Comparison of ENCODE assay signal across 9 mouse cellular contexts in genomic region chr5:31452562-31452878, GRCm38 (mm10). TPM values are rescaled to one million over a fixed set of nuclear protein-coding genes. Genes with fewer than 3 reads are reported as not detected.
DNase-seq lines count a peak whose midpoint lies in the region; ATAC-seq and TF ChIP-seq lines count a peak whose summit lies in the region.
"Had no signal": no experiment of that assay in that cellular context is flagged by ENCODE, and none has a peak within 500 bp of the region (broad histone marks: within the 10 kb centered on the region; RNA-seq: fewer than 3 reads in every experiment).

No protein-coding gene starts in this region.

- H3K36me3 ChIP-seq in heart, postnatal 0 days (replicated peaks; ENCODE audit: control insufficient read depth, insufficient read depth, low read length): no peaks in the 10 kb centered on the region
- H3K36me3 ChIP-seq in hindbrain, embryonic 16.5 days (ENCODE audit: control insufficient read depth, insufficient read depth, low read length): no peaks in the 10 kb centered on the region
- H3K36me3 ChIP-seq in midbrain, embryonic 13.5 days: no peaks in the 10 kb centered on the region

- peaks cover 12% of the 10 kb centered on the region; the same call in 1 of the 2 replicates for H3K4me1 ChIP-seq in heart, postnatal 0 days (ENCODE audit: control insufficient read depth, insufficient read depth)
- H3K4me1 ChIP-seq in brown adipose tissue, adult 24 weeks (ENCODE audit: control insufficient read depth, insufficient read depth, insufficient read length, low read length): peaks cover 7% of the 10 kb centered on the region; the same call in 1 of the 2 replicates
- H3K4me1 ChIP-seq in hindbrain, embryonic 16.5 days (ENCODE audit: control insufficient read depth, insufficient read depth, low read depth, low read length): peaks cover 14% of the 10 kb centered on the region
- peaks cover 20% of the 10 kb centered on the region for H3K4me1 ChIP-seq in midbrain, embryonic 13.5 days (replicated peaks)

- peak overlapping the region; percentile 40 for H3K27ac ChIP-seq in heart, postnatal 0 days (ENCODE audit: low read depth)
- peak overlapping the region; percentile 56 for H3K27ac ChIP-seq in brown adipose tissue, adult 24 weeks (replicated peaks; ENCODE audit: low read depth, low read length)
- H3K27ac ChIP-seq in hindbrain, embryonic 16.5 days (ENCODE audit: low read depth, low read length): no peak overlapping the region
- H3K27ac ChIP-seq in midbrain, embryonic 13.5 days: no peak overlapping the region

- H3K27me3 ChIP-seq in heart, postnatal 0 days (ENCODE audit: control insufficient read depth, insufficient read depth, low read length): no peaks in the 10 kb centered on the region
- no peaks in the 10 kb centered on the region for H3K27me3 ChIP-seq in hindbrain, embryonic 16.5 days (replicated peaks; ENCODE audit: control insufficient read depth, insufficient read depth, low read length)
- no peaks in the 10 kb centered on the region for H3K27me3 ChIP-seq in midbrain, embryonic 13.5 days

- peak overlapping the region; percentile 62 for H3K4me3 ChIP-seq in heart, postnatal 0 days (ENCODE audit: low read depth, low read length)
- peak overlapping the region; percentile 64 for H3K4me3 ChIP-seq in brown adipose tissue, adult 24 weeks (ENCODE audit: insufficient read depth, low read depth, low read length)
- peak overlapping the region; percentile 54 for H3K4me3 ChIP-seq in hindbrain, embryonic 16.5 days (ENCODE audit: low read length)
- H3K4me3 ChIP-seq in midbrain, embryonic 13.5 days (replicated peaks): peak overlapping the region; percentile 56

- peak; percentile 21 for ATAC-seq in heart, postnatal 0 days (ENCODE audit: insufficient read depth, low read depth)
- ATAC-seq in hindbrain, embryonic 16.5 days: no peak
- ATAC-seq in midbrain, embryonic 13.5 days: no peak

- under 1% methylated on average over 11 of the region's 11 CpGs for WGBS in heart, postnatal 0 days
- WGBS in hindbrain, embryonic 16.5 days: under 1% methylated on average over 11 of the region's 11 CpGs
- under 1% methylated on average over 11 of the region's 11 CpGs for WGBS in midbrain, embryonic 13.5 days

- no peak for TF ChIP-seq CTCF in heart, postnatal 0 days (IDR thresholded peaks at IDR 0.05; ENCODE audit: low read depth)

- DNase-seq in heart, postnatal 0 days (ENCODE audit: low spot score): no peak
- no peak for DNase-seq in heart, postnatal 4 days
- no peak for DNase-seq in adrenal gland, adult 2 months
- DNase-seq in gastrocnemius, postnatal 14 days: no peak
- no peak for DNase-seq in urinary bladder, postnatal 14 days (ENCODE audit: low spot score)

- no peak for TF ChIP-seq EP300 in heart, postnatal 0 days (IDR thresholded peaks at IDR 0.05; ENCODE audit: low read depth)

- H3K4me2 ChIP-seq in heart, postnatal 0 days (ENCODE audit: low read depth, low read length): peak overlapping the region; percentile 69
- H3K4me2 ChIP-seq in hindbrain, embryonic 16.5 days (ENCODE audit: low read length): peak overlapping the region; percentile 83
- H3K4me2 ChIP-seq in midbrain, embryonic 13.5 days (replicated peaks): peak overlapping the region; percentile 94

- intact Hi-C loops in gastrocnemius, postnatal 14 days (cut with DNase I; ENCODE audit: low total_unique reads): no loop called here

- H3K9ac ChIP-seq in heart, postnatal 0 days (replicated peaks; ENCODE audit: low read depth, low read length): peak overlapping the region; percentile 51
- peak overlapping the region; percentile 64 for H3K9ac ChIP-seq in hindbrain, embryonic 16.5 days (ENCODE audit: low read depth, low read length)
- peak overlapping the region; percentile 82 for H3K9ac ChIP-seq in midbrain, embryonic 13.5 days (replicated peaks)

- no peaks in the 10 kb centered on the region for H3K9me3 ChIP-seq in heart, postnatal 0 days (replicated peaks; ENCODE audit: control insufficient read depth, low read length)
- H3K9me3 ChIP-seq in hindbrain, embryonic 16.5 days (ENCODE audit: control insufficient read depth, low read length): no peaks in the 10 kb centered on the region
- H3K9me3 ChIP-seq in midbrain, embryonic 13.5 days: no peaks in the 10 kb centered on the region

RNA-seq across cellular contexts. Expression of gene Zfp512, which starts 0.3 kb away (rescaled TPM):
- 19.4 and 19.8 TPM in 2 replicates for total RNA-seq in heart, postnatal 0 days (2014; rRNA removed; ENCODE audit: low replicate concordance)
- polyA plus RNA-seq in heart, postnatal 0 days (2015; fragmentation: Nextera tagmentation; extraction: Ambion mirVana): 21.4 and 22.1 TPM in 2 replicates
- total RNA-seq in heart, postnatal 4 days (2021): 10 to 100 TPM; 22.6 to 26.9 TPM
- polyA plus RNA-seq in brown adipose tissue, adult 24 weeks (2012; ENCODE audit: insufficient read depth, insufficient read length, missing spikeins): 5.0 and 6.7 TPM in 2 replicates
- 112 and 122 TPM in 2 replicates for polyA plus RNA-seq in hindbrain, embryonic 16.5 days (2015; fragmentation: Nextera tagmentation; extraction: Ambion mirVana)
- 124 and 125 TPM in 2 replicates for polyA plus RNA-seq in midbrain, embryonic 13.5 days (2015; fragmentation: Nextera tagmentation; extraction: Ambion mirVana)
- total RNA-seq in adrenal gland, adult 2 months (2021): 10 to 100 TPM; 14.2 to 22.2 TPM
- polyA plus RNA-seq in adrenal gland, adult 2 months (2012; rRNA removed): 4.9 and 5.1 TPM in 2 replicates
- total RNA-seq in gastrocnemius, postnatal 14 days (2021): 10 to 100 TPM; 11.2 to 12.1 TPM

RNA-seq across cellular contexts. Expression of gene 4930548H24Rik, which starts 33.0 kb away (rescaled TPM):
- total RNA-seq in heart, postnatal 0 days (2014; rRNA removed; ENCODE audit: low replicate concordance): 0.04 TPM in 1 of 2 replicates, not detected in the other
- polyA plus RNA-seq in heart, postnatal 0 days (2015; fragmentation: Nextera tagmentation; extraction: Ambion mirVana): not detected in 2 replicates
- under 1 TPM; 0.38 to 0.55 TPM for total RNA-seq in heart, postnatal 4 days (2021)
- not detected in 2 replicates for polyA plus RNA-seq in brown adipose tissue, adult 24 weeks (2012; ENCODE audit: insufficient read depth, insufficient read length, missing spikeins)
- polyA plus RNA-seq in hindbrain, embryonic 16.5 days (2015; fragmentation: Nextera tagmentation; extraction: Ambion mirVana): 0.09 TPM in 1 of 2 replicates, not detected in the other
- 0.13 and 0.18 TPM in 2 replicates for polyA plus RNA-seq in midbrain, embryonic 13.5 days (2015; fragmentation: Nextera tagmentation; extraction: Ambion mirVana)
- under 1 TPM in 1 of 2 experiments, not detected in 1; 0.14 TPM for total RNA-seq in adrenal gland, adult 2 months (2021)
- not detected in 2 replicates for polyA plus RNA-seq in adrenal gland, adult 2 months (2012; rRNA removed)
- total RNA-seq in gastrocnemius, postnatal 14 days (2021): not detected
- total RNA-seq: hematopoietic stem cell, adult 5-6 weeks had no signal

RNA-seq across cellular contexts. Expression of gene Gpn1, which starts 42.0 kb away (rescaled TPM):
- 14.4 and 31.3 TPM in 2 replicates for total RNA-seq in heart, postnatal 0 days (2014; rRNA removed; ENCODE audit: low replicate concordance)
- polyA plus RNA-seq in heart, postnatal 0 days (2015; fragmentation: Nextera tagmentation; extraction: Ambion mirVana): 27.6 and 29.1 TPM in 2 replicates
- 10 to 100 TPM; 25.9 to 28.3 TPM for total RNA-seq in heart, postnatal 4 days (2021)
- polyA plus RNA-seq in brown adipose tissue, adult 24 weeks (2012; ENCODE audit: insufficient read depth, insufficient read length, missing spikeins): 13.1 and 18.8 TPM in 2 replicates
- 85.4 and 92.1 TPM in 2 replicates for polyA plus RNA-seq in hindbrain, embryonic 16.5 days (2015; fragmentation: Nextera tagmentation; extraction: Ambion mirVana)
- 78.3 and 80.5 TPM in 2 replicates for polyA plus RNA-seq in midbrain, embryonic 13.5 days (2015; fragmentation: Nextera tagmentation; extraction: Ambion mirVana)
- 10 to 100 TPM; 28.6 to 36.3 TPM for total RNA-seq in adrenal gland, adult 2 months (2021)
- 38.4 and 48.8 TPM in 2 replicates for polyA plus RNA-seq in adrenal gland, adult 2 months (2012; rRNA removed)
- total RNA-seq in gastrocnemius, postnatal 14 days (2021): 10 to 100 TPM; 17.1 to 18.3 TPM

Comparison
In these comparisons a context has a peak if more than half of its experiments do, and no peak if none do; other contexts are left out.
1. H3K27ac ChIP-seq: peak in heart, postnatal 0 days (single experiment) and brown adipose tissue, adult 24 weeks (single experiment); none in hindbrain, embryonic 16.5 days (single experiment) and midbrain, embryonic 13.5 days (single experiment).
2. Peak in every context shown above with its lines, with median percentiles within 50 percentile points of each other: H3K4me2 ChIP-seq, H3K4me3 ChIP-seq and H3K9ac ChIP-seq.